8 mouse cellular contexts compared by ENCODE assay signal in the genomic region with DNA sequence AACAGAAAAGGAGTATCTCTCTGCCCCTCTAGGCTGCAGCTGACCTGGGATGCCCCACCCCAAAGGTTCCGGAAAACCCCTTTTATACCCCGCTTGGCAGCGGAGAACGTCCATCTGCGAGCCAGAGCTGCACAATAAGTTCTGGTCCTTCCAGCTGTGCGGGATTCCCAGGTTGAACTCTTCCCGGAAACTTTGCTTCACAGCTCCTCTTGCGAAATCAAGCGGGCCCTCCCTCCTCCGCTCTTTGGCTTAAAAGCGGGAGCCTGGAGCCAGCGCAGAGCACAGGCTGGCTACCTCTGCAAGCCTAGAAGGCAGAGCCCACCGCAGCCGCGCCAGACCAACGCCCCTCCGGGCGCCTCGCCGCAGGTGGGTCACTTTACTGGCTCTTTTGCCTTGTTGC. TPM values are rescaled to one million over a fixed set of nuclear protein-coding genes. Genes with fewer than 3 reads are reported as not detected.
DNase-seq lines count a peak whose midpoint lies in the region; ATAC-seq and TF ChIP-seq lines count a peak whose summit lies in the region.

Gene Steap4, plus strand, starts transcription at position 282 of the 400 bp plus-strand sequence.

- no peak within 1 kb of the TSS for H3K27ac ChIP-seq in intestine, embryonic 16.5 days (ENCODE audit: low read length)
- no peak within 1 kb of the TSS for H3K27ac ChIP-seq in liver, postnatal 0 days (ENCODE audit: low read depth)

- no peaks in the 10 kb centered on the region for H3K36me3 ChIP-seq in intestine, embryonic 16.5 days (ENCODE audit: control insufficient read depth, insufficient read depth, low read length)
- H3K36me3 ChIP-seq in liver, postnatal 0 days (replicated peaks; ENCODE audit: insufficient read depth, low read length) = no peaks in the 10 kb centered on the region

- H3K4me2 ChIP-seq in intestine, embryonic 16.5 days (ENCODE audit: low read depth, low read length) = peak within 1 kb of the TSS; percentile 61
- peak within 1 kb of the TSS; percentile 67 for H3K4me2 ChIP-seq in liver, postnatal 0 days (ENCODE audit: low read depth, low read length)

- DNase-seq in R1 (ENCODE audit: low read depth, low spot score) = peak; percentile 70
- peak; percentile 56 for DNase-seq in embryo, embryonic 10 days (ENCODE audit: low spot score)
- DNase-seq in liver, postnatal 0 days = peak; percentile 66
- no peak for DNase-seq in layer of hippocampus, adult 8-10 months (ENCODE audit: low spot score in 2 of 2)
- DNase-seq in cerebellum, adult 8-10 months = no peak

- TF ChIP-seq EP300 in liver, postnatal 0 days (IDR thresholded peaks at IDR 0.05; ENCODE audit: low read depth) = no peak; the same call in 1 of the 2 replicates

- H3K4me1 ChIP-seq in intestine, embryonic 16.5 days (ENCODE audit: control insufficient read depth, insufficient read depth, low read length) = peaks cover 7% of the 10 kb centered on the region; the same call in 1 of the 2 replicates
- peaks cover 20% of the 10 kb centered on the region for H3K4me1 ChIP-seq in liver, postnatal 0 days (ENCODE audit: insufficient read depth)

- H3K4me3 ChIP-seq in intestine, embryonic 16.5 days (ENCODE audit: low read length) = peak within 1 kb of the TSS; percentile 34
- H3K4me3 ChIP-seq in liver, postnatal 0 days (ENCODE audit: low read depth, low read length) = peak within 1 kb of the TSS; percentile 25

- peak within 1 kb of the TSS; percentile 43; the same call in 1 of the 2 replicates for H3K9ac ChIP-seq in intestine, embryonic 16.5 days (ENCODE audit: low read depth, low read length)
- no peak within 1 kb of the TSS; the same call in 1 of the 2 replicates for H3K9ac ChIP-seq in liver, postnatal 0 days (replicated peaks)

- no peaks in the 10 kb centered on the region for H3K9me3 ChIP-seq in intestine, embryonic 16.5 days (ENCODE audit: control insufficient read depth, low read length)
- H3K9me3 ChIP-seq in liver, postnatal 0 days (ENCODE audit: low read length) = no peaks in the 10 kb centered on the region

- peak; percentile 70 for ATAC-seq in granulocyte monocyte progenitor cell, adult 5-6 weeks (replicated peaks; ENCODE audit: poor library complexity, severe bottlenecking)
- peak; percentile 91 for ATAC-seq in intestine, embryonic 16.5 days
- ATAC-seq in liver, postnatal 0 days = peak; percentile 84
- peak; percentile 31; the same call in 1 of the 2 replicates for ATAC-seq in neutrophil, adult 5-6 weeks (ENCODE audit: extremely low read depth, insufficient number of reproducible peaks, low FRiP score, poor library complexity, severe bottlenecking)

- WGBS in intestine, embryonic 16.5 days = 4% methylated on average over 20 of the region's 20 CpGs
- 5% methylated on average over 20 of the region's 20 CpGs for WGBS in liver, postnatal 0 days (ENCODE audit: insufficient replicate concordance)

- no peak for TF ChIP-seq CTCF in liver, postnatal 0 days (IDR thresholded peaks at IDR 0.05; ENCODE audit: low read depth)

- no peaks in the 10 kb centered on the region for H3K27me3 ChIP-seq in intestine, embryonic 16.5 days (replicated peaks; ENCODE audit: control insufficient read depth, insufficient read depth, low read length)
- H3K27me3 ChIP-seq in liver, postnatal 0 days (ENCODE audit: insufficient read depth, low read length) = no peaks in the 10 kb centered on the region

RNA-seq across cellular contexts. Expression of gene Steap4, which starts in this region (rescaled TPM):
- total RNA-seq in granulocyte monocyte progenitor cell, adult 5-6 weeks (2014; fragmentation: Nextera tagmentation) = not detected in 2 replicates
- total RNA-seq in granulocyte monocyte progenitor cell, adult 5-6 weeks (2017) = not detected in 2 replicates
- polyA plus RNA-seq in intestine, embryonic 16.5 days (2015; fragmentation: Nextera tagmentation; extraction: Ambion mirVana) = 1.8 and 2.2 TPM in 2 replicates
- 15.5 and 18.4 TPM in 2 replicates for polyA plus RNA-seq in liver, postnatal 0 days (2015; fragmentation: Nextera tagmentation; extraction: Ambion mirVana)
- total RNA-seq in neutrophil, adult 5-6 weeks (2017) = 119 and 123 TPM in 2 replicates
- total RNA-seq in layer of hippocampus, adult 8-10 months (2022) = under 1 TPM in 3 of 4 experiments, not detected in 1; 0.19 to 0.43 (median 0.31) TPM

Comparison
In these comparisons a context has a peak if more than half of its experiments do, and no peak if none do; other contexts are left out.
1. RNA of gene Steap4 (total RNA-seq): 119 to 123 TPM in neutrophil, adult 5-6 weeks; 0.19 to 0.43 TPM in layer of hippocampus, adult 8-10 months and not detected in granulocyte monocyte progenitor cell, adult 5-6 weeks; every median in the first group is over 10 times any median in the second.
2. Peak in ATAC-seq in granulocyte monocyte progenitor cell, adult 5-6 weeks; RNA of the gene not detected or under 1 TPM.
3. DNase-seq: peak in R1 (single experiment), embryo, embryonic 10 days (single experiment) and liver, postnatal 0 days (single experiment); none in layer of hippocampus, adult 8-10 months (0 of 2) and cerebellum, adult 8-10 months (single experiment).
4. ATAC-seq: peak in every context shown above with its lines; median percentile 91 in intestine, embryonic 16.5 days; 84 in liver, postnatal 0 days; 70 in granulocyte monocyte progenitor cell, adult 5-6 weeks; 31 in neutrophil, adult 5-6 weeks.